Mouse (Mus musculus) mouse embryonic stem cell (cell line): ENCODE data around the gene Cx3cl1.

Experiments used
- in situ Hi-C, 2 experiments: fragments of 300-500 bp; cut with MboI; formaldehyde crosslinking; loops; 1 replicate in 1 of 2; 3 replicates in 1 of 2; pipeline ENCODE4 v1.14.3; 2019 to 2020; ENCODE audit warnings: low sequenced_read_pairs in 2 of 2, low pct_unique_long_range_greater_than_20kb in 1 of 2, mixed read lengths in 1 of 2; ENCODE audit not compliant: unreplicated experiment in 1 of 2

The Cx3cl1 gene

DNA sequence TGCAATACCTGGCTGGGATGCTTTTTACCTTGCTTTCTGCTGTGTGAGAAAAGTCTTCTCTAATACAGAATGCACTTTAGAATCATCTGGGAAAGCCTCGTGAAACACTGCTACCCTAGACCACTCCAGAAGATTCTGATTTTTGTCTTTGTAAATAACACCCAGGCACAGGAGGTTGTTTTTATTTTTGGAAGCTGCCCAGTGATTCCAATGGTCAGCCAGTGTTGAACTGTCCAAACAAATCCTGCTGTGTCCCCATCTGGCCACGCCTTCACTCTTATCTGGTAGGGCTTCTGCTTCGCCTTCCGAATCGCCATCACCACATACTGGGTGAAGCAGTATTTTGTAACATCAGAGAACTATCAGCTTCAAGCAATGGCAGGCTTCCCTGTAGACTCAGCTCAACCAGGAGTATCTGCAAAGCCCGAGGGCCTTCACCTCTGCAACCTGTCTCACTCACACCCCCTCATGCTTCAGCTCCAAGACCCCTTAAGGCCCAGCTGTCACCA, 47.9 kb downstream of the Cx3cl1 start:
- in situ Hi-C loops, result loop anchor here in 1 of 2 experiments (5.0 kb wide), 1 partner anchor 88 kb away; no protein-coding TSS in a partner anchor

DNA sequence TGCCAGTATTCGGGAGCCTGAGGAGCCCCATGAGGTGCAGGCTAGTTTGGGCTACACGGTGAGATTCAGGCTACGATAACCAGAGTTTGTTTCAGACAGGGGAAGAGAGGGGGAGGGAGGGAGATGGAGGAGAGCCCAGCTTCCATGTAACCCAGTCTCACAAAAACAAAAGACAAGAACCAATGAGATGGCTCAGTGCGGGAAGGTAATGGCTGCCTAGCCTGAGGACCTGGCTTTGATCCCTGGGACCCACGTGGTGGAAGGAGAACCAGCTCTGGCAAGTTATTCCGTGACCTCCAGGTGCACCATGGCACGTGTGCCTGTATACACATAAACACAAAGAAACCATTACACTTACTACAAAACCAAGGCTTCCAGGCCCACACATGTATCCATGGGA, 48.7 kb downstream of the Cx3cl1 start:
- in situ Hi-C loops, result no loop called here

DNA sequence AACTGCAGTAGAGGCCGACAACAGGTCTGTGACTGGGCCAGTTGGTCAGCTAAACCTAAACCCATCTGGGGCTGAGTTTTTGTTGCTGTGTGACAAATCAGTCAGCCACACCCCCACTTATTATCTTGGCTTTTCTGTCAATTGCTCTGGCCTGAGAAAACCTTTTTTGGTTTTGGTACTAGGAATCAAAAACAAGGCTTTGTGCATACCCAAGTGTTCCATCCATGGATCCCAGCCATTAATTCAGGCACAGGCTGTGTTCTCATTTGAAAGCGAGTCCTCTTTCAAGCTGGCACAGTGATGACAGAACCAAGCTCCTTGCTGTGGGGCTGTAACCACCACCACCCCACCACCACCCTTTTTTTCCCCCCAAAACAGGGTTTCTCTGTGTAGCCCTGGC, 49.6 kb downstream of the Cx3cl1 start:
- in situ Hi-C loops, result no loop called here

DNA sequence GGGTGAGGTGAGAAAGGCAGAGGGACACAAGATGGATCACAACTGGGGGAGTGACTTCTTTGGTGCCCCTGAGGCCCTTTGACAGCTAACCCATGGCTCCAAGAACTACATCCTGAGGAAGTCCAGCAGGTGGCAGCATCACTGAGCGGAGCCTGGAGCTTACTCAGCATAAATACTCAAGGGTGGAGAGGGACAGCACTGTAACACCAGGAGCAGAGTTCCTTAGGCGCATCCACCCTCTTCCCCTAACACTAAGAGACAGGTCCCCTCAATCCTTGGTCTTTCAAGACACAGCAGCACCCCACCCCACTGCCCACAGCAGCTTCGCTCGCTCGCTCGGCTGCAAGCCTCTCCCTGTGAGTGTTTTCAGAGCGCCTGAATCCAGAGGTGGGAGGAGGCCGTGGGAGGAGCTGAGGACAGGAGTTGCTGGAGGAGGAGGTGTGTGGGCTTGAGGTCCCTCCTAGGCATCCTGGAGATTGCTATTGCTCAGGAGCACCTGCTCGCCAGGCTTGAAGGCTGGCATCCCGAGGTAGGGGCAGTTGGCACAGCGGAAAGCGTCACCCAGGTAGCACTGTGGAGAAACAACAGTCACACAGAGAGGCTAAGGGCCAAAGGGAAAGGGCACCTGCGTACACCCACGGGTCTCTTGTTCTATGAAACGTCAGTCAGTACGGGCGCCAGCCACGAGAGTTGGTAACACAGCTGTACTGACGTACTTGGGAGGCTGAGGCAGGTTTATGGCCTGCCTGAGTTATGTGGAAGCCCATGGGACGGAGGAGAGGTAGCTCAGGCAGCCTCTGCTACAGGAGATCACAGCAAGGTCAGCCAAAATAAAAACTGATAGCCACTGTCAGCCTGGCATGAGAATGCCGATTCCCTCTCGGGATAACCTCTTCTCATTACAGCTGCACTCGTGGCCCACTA, 51.1 kb downstream of the Cx3cl1 start:
- in situ Hi-C loops, result no loop called here

DNA sequence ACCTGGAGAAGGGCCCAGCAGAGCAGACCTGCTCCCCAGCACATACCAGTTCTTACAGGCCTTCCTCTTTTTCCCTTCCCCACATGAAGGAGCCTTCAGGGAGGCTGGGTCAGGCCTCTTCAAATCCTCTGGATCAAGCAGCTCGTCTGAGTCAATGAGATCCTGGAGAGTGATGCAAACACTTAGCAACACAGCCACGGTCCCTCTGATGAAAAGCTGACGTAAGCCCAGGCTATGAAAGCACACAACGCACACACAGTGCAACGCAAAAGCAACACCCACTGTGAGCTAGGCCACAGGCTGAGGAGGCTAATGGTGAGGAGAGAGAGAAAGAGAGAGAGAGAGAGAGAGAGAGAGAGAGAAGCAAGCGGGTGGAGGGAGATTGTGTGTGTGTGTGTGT, 53.4 kb downstream of the Cx3cl1 start:
- in situ Hi-C loops, result no loop called here

DNA sequence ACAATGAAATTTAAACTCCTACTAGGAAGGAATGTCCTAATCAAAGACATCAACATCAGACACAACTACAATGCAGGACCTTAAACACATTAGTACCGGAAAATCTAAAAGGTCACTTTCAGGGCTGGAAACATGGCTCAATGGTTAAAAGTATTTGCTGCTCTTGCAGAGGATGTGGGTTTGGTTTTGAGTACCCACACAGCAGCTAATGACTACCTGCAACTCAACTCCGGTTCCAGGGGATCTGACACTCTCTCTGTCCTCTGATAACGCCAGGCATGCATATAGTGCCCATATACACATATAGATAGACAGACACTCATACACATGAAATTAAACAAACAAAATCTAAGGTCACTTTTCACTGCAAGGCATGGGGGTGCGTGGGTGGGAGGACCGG, 54.4 kb downstream of the Cx3cl1 start:
- in situ Hi-C loops, result no loop called here

DNA sequence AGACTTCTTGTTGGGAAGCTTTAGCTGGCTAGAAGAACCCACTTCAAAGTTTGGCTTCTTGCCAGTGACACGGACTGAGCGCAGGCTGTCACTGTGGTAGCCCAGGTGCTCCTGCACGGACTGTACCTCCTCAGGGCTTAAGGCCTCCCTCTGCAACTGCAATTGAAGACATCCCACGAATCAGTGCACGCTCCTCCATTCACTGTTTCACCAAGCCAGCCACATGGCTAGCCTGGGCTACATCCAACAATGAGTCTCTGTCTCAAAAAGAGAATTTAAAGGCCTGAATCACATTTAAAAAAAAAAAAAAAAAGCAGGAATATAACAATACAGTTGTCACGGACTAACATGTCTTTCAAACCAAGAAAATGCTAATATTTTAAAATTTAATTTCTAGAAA, 56.5 kb downstream of the Cx3cl1 start:
- in situ Hi-C loops, result no loop called here
